Mouse (Mus musculus) liver, embryonic 14 days (tissue): Measurements from ENCODE around the gene 1700088E04Rik. TPM values are rescaled to one million over a fixed set of nuclear protein-coding genes. Genes with fewer than 3 reads are reported as not detected.

Experiments
- polyA plus RNA-seq: library from polyadenylated mRNA; depleted of rRNA; stranded (reverse); fragments of >200 nt; gene quantifications from 2 replicates; pipeline ENCODE4 v1.2.3, GENCODE M21; 2012; rRNA removed

The 1700088E04Rik gene
- 0.21 and 0.23 TPM in 2 replicates for polyA plus RNA-seq

DNA sequence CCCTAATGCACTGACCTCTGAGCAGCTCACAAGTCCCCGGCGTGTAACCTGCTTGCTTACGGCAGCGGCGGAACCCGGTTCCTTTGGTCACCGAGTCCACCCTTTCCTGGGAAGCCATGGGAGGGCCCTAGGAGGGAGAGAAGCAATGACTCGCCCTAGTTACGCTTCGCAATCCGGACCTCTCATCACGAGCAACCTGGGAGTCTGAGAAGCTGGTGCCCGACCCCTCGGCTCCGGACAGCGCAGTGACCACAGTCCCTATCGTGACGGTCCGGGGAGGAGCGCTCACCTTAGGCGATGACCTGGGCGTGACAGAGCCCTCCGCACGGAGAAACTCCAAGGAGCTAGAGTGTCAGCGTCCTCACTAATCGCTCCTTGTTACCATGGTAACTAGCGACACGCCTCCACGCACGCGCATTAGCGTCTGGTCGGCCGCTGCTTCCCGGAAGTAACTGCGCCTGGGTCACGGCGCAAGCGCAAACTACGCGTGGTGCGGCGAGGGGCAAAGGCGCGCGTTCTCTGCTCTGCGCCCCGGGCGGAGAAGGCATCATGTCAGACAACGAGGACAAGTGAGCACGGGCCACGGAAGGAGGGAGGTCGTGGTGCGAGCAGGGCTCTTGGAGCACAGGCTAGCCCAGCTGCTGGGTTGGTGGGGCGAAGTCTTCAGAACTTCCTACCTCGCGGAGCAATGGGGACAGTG, at the start of gene 1700088E04Rik, which contains the start of gene Polr2f:
Gene 1700088E04Rik (minus strand): TSS at position 388 of the 700 bp plus-strand sequence.
Gene Polr2f (plus strand): TSS at position 144 of the 700 bp plus-strand sequence.

GRCm38 (mm10) chr15:79165140-79165539, 24.1 kb upstream of the 1700088E04Rik start, which contains the start of gene Sox10:
Sox10 (minus strand) TSS chr15:79165240.

GRCm38 (mm10) chr15:79108421-79109320, 32.4 kb downstream of the 1700088E04Rik start, which contains the start of gene Micall1:
Micall1 (plus strand) TSS chr15:79108898.

Other genes starting within 250 kb of the 1700088E04Rik start
- 0.02 TPM in 1 of 2 replicates, not detected in the other for gene Gm49510, start 241.6 kb downstream of the 1700088E04Rik start, polyA plus RNA-seq
- gene Sh3bp1, start 241.5 kb downstream of the 1700088E04Rik start, polyA plus RNA-seq, result 19.5 and 23.1 TPM in 2 replicates
- gene Pdxp, start 227.3 kb downstream of the 1700088E04Rik start, polyA plus RNA-seq, result 7.9 and 9.4 TPM in 2 replicates
- 463 and 475 TPM in 2 replicates for gene Lgals1, start 214.5 kb downstream of the 1700088E04Rik start, polyA plus RNA-seq
- 14.5 and 16.3 TPM in 2 replicates for gene Nol12, start 206.3 kb downstream of the 1700088E04Rik start, polyA plus RNA-seq
- gene Triobp, start 193.5 kb downstream of the 1700088E04Rik start, polyA plus RNA-seq, result 18.0 and 18.1 TPM in 2 replicates
- gene H1f0, start 112.8 kb downstream of the 1700088E04Rik start, polyA plus RNA-seq, result 61.4 and 66.7 TPM in 2 replicates
- gene Galr3, start 99.4 kb downstream of the 1700088E04Rik start, polyA plus RNA-seq, result 0.19 and 0.29 TPM in 2 replicates
- 33.1 and 40.3 TPM in 2 replicates for gene Ankrd54, start 78.4 kb downstream of the 1700088E04Rik start, polyA plus RNA-seq
- 93.1 and 113 TPM in 2 replicates for gene Eif3l, start 66.1 kb downstream of the 1700088E04Rik start, polyA plus RNA-seq
- 1.4 and 1.6 TPM in 2 replicates for gene Micall1, start 32.4 kb downstream of the 1700088E04Rik start, polyA plus RNA-seq
- gene Polr2f, start 244 bp downstream of the 1700088E04Rik start, polyA plus RNA-seq, result 120 and 139 TPM in 2 replicates
- 0.09 and 0.12 TPM in 2 replicates for gene Sox10, start 24.0 kb upstream of the 1700088E04Rik start, polyA plus RNA-seq
- 11.5 and 12.3 TPM in 2 replicates for gene Pick1, start 87.9 kb upstream of the 1700088E04Rik start, polyA plus RNA-seq
- gene Gm49486, start 88.1 kb upstream of the 1700088E04Rik start, polyA plus RNA-seq, result 0.03 TPM in 1 of 2 replicates, not detected in the other
- not detected in 2 replicates for gene Slc16a8, start 113.5 kb upstream of the 1700088E04Rik start, polyA plus RNA-seq
- 3.3 and 3.4 TPM in 2 replicates for gene Baiap2l2, start 144.3 kb upstream of the 1700088E04Rik start, polyA plus RNA-seq
- gene Pla2g6, start 187.1 kb upstream of the 1700088E04Rik start, polyA plus RNA-seq, result 8.4 and 10.3 TPM in 2 replicates
- 2.3 and 2.5 TPM in 2 replicates for gene Maff, start 205.4 kb upstream of the 1700088E04Rik start, polyA plus RNA-seq